Mouse (Mus musculus): ENCODE data around the gene Rap2a.

GRCm38 (mm10) chr14:120534841-120535271 lies 56.6 kb downstream of the Rap2a start:
- TF ChIP-seq CHD2 (IDR thresholded peaks at IDR 0.05; ENCODE audit: low read length) (no peak), ZNF384 (IDR thresholded peaks at IDR 0.05; ENCODE audit: low read depth, low read length) (no peak)

Measured in CH12.LX (cell line).